Mouse (Mus musculus): ENCODE data around the gene C1qtnf6. TPM values are rescaled to one million over a fixed set of nuclear protein-coding genes. Genes with fewer than 3 reads are reported as not detected.
A peak's percentile ranks its signal among the peaks of the same experiment; 100 is the strongest.

C1qtnf6 gene
- polyA plus RNA-seq, 1 experiment from 2014 or later = 42.0 TPM

DNA sequence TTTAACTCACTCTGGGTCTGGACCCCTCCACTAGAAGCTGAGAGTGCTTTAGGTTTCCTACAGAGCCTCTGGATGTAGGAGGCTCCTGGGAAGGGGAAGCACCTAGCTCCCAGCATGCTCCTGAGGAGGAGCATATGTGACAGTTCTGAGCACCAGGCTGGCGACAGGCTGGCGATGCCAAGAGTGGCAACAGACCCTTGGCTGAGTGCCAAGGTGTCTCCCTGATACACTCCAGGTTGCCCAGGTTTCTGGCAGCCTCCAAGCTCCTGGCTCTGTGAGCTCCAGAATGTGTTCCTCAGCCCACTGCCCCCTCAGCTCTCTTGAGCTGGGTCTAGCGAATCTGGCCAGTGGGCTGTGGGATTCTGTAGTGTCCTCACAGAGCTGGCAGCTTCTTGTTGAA is 10.4 kb upstream of the C1qtnf6 start:
- no peaks in the 10 kb centered on the region for H3K9me3 ChIP-seq (ENCODE audit: control insufficient read depth, low read depth, low read length)
- 0 out of 2 replicates have a peak, but pooled peaks cover 6% of the 10 kb centered on the region for H3K4me1 ChIP-seq (ENCODE audit: control insufficient read depth, insufficient read depth, low read length)
- H3K27ac ChIP-seq (ENCODE audit: low read length) = no peak overlapping the region
- no peak overlapping the region for H3K4me3 ChIP-seq (ENCODE audit: low read depth, low read length)
- H3K36me3 ChIP-seq (ENCODE audit: control insufficient read depth, insufficient read depth, low read length) = no peaks in the 10 kb centered on the region
- H3K9ac ChIP-seq (replicated peaks; ENCODE audit: low read depth, low read length) = no peak overlapping the region; the same call in 1 of the 2 replicates
- no peak for ATAC-seq (ENCODE audit: insufficient number of reproducible peaks, insufficient read depth, low FRiP score, low read depth)
- no peaks in the 10 kb centered on the region for H3K27me3 ChIP-seq (ENCODE audit: control insufficient read depth, insufficient read depth, low read length)
- H3K4me2 ChIP-seq (replicated peaks; ENCODE audit: low read depth, low read length) = no peak overlapping the region
- 40% methylated on average over 3 of the region's 3 CpGs for WGBS

DNA sequence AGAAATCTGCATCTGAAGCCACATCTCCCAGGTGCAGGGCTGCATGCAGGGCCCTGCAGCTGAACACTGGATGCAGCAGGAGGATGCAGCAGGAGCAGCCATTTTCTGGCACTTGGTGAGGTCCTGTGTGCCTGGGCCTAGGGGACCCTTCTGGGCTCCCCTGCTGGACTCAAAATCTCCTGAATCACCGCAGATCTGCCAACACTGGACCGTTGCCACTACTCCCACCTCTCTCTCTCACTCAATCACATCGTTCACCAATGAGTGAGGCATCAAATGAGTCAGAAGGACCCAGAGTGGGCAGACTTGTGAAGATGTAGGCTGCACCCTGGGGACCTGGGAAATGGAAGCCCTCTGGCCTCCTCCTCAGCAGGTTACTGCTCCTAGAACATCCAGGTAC is 9.8 kb upstream of the C1qtnf6 start:
- no peak for ATAC-seq (ENCODE audit: insufficient number of reproducible peaks, insufficient read depth, low FRiP score, low read depth)
- Histone ChIP-seq H3K9ac (replicated peaks; ENCODE audit: low read depth, low read length) (no peak overlapping the region), H3K4me2 (replicated peaks; ENCODE audit: low read depth, low read length) (no peak overlapping the region), H3K4me3 (ENCODE audit: low read depth, low read length) (no peak overlapping the region), H3K4me1 (ENCODE audit: control insufficient read depth, insufficient read depth, low read length) (0 out of 2 replicates have a peak, but pooled peaks cover 6% of the 10 kb centered on the region), H3K27me3 (ENCODE audit: control insufficient read depth, insufficient read depth, low read length) (no peaks in the 10 kb centered on the region), H3K27ac (ENCODE audit: low read length) (no peak overlapping the region), H3K36me3 (ENCODE audit: control insufficient read depth, insufficient read depth, low read length) (no peaks in the 10 kb centered on the region), H3K9me3 (ENCODE audit: control insufficient read depth, low read depth, low read length) (no peaks in the 10 kb centered on the region)
- 78% methylated on average over 3 of the region's 3 CpGs for WGBS

DNA sequence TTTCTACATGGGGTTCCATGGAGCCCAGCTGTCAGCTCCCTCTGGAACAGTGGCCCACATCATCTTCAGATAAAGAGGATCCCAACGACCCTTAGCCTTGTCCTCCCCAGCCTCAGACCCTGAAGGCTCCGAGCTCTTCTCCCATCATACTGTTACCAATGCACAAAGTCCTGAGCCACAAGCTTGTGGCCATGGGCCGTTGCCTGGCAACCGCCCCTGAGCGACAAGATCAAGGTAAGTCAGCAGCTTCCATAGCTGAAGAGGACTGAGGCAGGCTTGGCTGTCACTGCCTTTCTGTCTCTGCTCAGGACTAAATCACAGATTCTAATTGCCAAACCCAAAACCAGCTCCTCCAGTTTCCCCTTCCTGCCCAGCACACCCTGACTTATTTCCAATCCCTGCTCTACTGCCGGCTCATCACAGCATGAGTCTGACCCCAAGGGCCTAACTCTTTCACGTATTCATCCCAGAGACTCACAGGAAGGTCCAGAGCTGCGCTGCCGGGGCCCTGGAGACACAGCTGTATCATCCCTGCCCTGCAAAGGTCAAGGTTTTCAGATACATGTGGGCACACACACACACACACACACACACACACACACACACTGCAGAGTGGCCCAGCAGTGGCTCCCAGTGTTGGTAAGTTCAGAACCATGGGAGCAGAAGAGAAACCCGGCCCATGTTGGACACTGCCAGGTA is 4.7 kb upstream of the C1qtnf6 start:
- no peak for ATAC-seq (ENCODE audit: insufficient number of reproducible peaks, insufficient read depth, low FRiP score, low read depth)
- Histone ChIP-seq H3K4me1 (ENCODE audit: control insufficient read depth, insufficient read depth, low read length) (peaks cover 8% of the 10 kb centered on the region), H3K27me3 (ENCODE audit: control insufficient read depth, insufficient read depth, low read length) (no peaks in the 10 kb centered on the region), H3K27ac (ENCODE audit: low read length) (no peak overlapping the region), H3K36me3 (ENCODE audit: control insufficient read depth, insufficient read depth, low read length) (no peaks in the 10 kb centered on the region), H3K4me3 (ENCODE audit: low read depth, low read length) (no peak overlapping the region), H3K4me2 (replicated peaks; ENCODE audit: low read depth, low read length) (no peak overlapping the region), H3K9ac (replicated peaks; ENCODE audit: low read depth, low read length) (no peak overlapping the region), H3K9me3 (ENCODE audit: control insufficient read depth, low read depth, low read length) (no peaks in the 10 kb centered on the region)
- 63% methylated on average over 10 of the region's 10 CpGs for WGBS

DNA sequence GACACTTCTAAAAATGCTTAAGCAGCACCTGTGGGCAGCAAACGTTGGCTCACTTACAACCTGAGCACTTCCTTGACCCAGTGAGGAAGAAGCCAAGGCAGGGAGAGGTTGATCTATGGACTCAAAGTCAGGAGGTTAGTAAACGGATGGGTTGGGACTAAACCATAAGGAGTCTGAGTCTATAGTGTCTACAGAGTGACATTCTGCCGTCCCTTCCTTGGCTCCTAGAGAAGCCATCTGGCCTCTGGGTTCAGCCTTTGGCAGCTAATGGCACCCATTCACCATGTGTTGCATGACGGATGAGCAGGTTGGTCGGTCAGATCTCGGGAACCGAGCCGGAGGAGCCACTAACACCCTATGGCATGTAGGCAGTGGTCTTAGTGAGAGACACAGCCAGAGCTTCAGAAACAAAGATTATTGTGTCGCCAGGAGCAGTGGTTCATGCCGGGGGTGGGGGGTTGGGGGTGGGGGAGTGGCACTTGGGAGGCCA is 2.2 kb upstream of the C1qtnf6 start:
- no peaks in the 10 kb centered on the region for H3K27me3 ChIP-seq (ENCODE audit: control insufficient read depth, insufficient read depth, low read length)
- ATAC-seq (ENCODE audit: insufficient number of reproducible peaks, insufficient read depth, low FRiP score, low read depth) = no peak

DNA sequence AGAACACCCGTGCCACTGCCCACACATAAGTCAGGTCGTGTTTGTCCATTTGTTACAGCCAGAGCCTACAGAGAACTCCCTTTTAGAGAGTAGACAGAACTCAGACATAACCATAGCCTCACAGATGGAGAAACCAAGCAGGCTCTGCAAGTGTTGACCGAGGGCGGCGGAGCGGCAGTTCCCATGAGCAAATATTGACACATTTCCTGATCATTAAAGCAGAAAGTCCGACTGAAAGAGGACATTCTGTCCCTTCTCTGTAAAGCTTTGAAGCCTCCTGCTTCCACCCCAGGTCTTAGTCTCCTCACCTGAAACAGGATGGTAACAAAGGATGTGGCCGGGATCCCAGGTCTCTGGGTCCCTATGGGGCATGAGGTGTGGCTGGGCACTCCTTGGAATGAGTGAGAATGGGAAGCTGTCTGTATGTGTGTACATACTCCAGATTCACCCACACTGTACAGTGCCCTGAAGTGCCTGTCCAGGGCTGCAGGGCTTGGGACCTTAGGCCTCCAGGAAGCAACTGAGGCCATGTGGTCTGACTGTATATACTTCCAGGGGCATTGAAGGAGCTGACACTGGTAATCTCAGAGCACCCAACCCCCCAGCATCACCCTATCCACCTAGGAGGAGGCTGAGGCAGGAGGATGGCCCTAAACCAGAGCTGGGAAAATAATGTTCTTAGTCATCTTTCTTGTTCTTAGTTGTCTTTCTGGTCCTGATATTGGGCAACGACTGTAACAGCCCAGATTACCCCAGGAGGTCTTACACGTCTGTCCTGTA is 1.5 kb upstream of the C1qtnf6 start:
- H3K9ac ChIP-seq (replicated peaks; ENCODE audit: low read depth, low read length) = no peak overlapping the region
- WGBS = 62% methylated on average over 10 of the region's 10 CpGs
- no peak overlapping the region for H3K4me3 ChIP-seq (ENCODE audit: low read depth, low read length)
- peak; percentile 7; the same call in 1 of the 2 replicates for ATAC-seq (ENCODE audit: insufficient number of reproducible peaks, insufficient read depth, low FRiP score, low read depth)
- H3K4me2 ChIP-seq (replicated peaks; ENCODE audit: low read depth, low read length) = no peak overlapping the region
- no peaks in the 10 kb centered on the region for H3K27me3 ChIP-seq (ENCODE audit: control insufficient read depth, insufficient read depth, low read length)
- peaks cover 27% of the 10 kb centered on the region for H3K4me1 ChIP-seq (ENCODE audit: control insufficient read depth, insufficient read depth, low read length)
- H3K9me3 ChIP-seq (ENCODE audit: control insufficient read depth, low read depth, low read length) = no peaks in the 10 kb centered on the region
- H3K36me3 ChIP-seq (ENCODE audit: control insufficient read depth, insufficient read depth, low read length) = no peaks in the 10 kb centered on the region
- peak overlapping the region; percentile 87 for H3K27ac ChIP-seq (ENCODE audit: low read length)

More for the DNA sequence above, 2.2 kb upstream of the C1qtnf6 start:
- Histone ChIP-seq H3K9me3 (ENCODE audit: control insufficient read depth, low read depth, low read length) (no peaks in the 10 kb centered on the region), H3K36me3 (ENCODE audit: control insufficient read depth, insufficient read depth, low read length) (no peaks in the 10 kb centered on the region), H3K4me1 (ENCODE audit: control insufficient read depth, insufficient read depth, low read length) (peaks cover 24% of the 10 kb centered on the region), H3K4me3 (ENCODE audit: low read depth, low read length) (no peak overlapping the region), H3K9ac (replicated peaks; ENCODE audit: low read depth, low read length) (no peak overlapping the region), H3K27ac (ENCODE audit: low read length) (peak overlapping the region; percentile 87; the same call in 1 of the 2 replicates), H3K4me2 (replicated peaks; ENCODE audit: low read depth, low read length) (no peak overlapping the region)
- WGBS = 67% methylated on average over 10 of the region's 10 CpGs

DNA sequence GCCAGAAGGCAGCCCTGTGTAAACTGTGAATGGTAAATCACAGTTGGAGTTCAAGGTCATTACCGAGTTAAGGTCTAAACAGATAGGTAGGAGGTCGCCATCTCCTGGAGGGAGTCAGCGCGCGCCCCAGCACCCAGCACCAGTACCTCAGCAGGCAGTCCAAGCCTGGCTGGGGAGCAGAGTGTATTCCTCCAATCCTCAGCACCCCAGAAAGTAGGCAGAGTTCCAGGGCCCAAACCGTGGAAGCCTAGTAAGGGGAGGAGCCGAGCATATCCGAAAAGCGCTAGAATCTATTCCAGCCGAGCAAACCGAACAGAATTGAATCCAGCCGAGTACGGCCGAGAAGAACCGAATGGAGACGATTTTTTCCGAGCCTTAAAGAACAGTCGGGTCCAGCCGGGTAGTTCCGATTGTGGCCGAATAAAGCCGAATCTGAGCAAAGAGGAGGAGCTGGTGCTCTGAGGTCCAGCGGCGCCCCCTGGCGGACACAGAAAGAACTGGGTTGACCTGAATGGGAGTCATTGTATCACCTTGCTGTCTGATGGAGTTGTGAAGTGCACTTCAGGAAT is 769 bp upstream of the C1qtnf6 start:
- peak; percentile 81 for ATAC-seq (ENCODE audit: insufficient number of reproducible peaks, insufficient read depth, low FRiP score, low read depth)
- H3K4me2 ChIP-seq (replicated peaks; ENCODE audit: low read depth, low read length) = peak overlapping the region; percentile 32
- H3K4me3 ChIP-seq (ENCODE audit: low read depth, low read length) = peak overlapping the region; percentile 10
- H3K36me3 ChIP-seq (ENCODE audit: control insufficient read depth, insufficient read depth, low read length) = no peaks in the 10 kb centered on the region
- no peak overlapping the region for H3K9ac ChIP-seq (replicated peaks; ENCODE audit: low read depth, low read length)
- peaks cover 27% of the 10 kb centered on the region for H3K4me1 ChIP-seq (ENCODE audit: control insufficient read depth, insufficient read depth, low read length)
- no peaks in the 10 kb centered on the region for H3K9me3 ChIP-seq (ENCODE audit: control insufficient read depth, low read depth, low read length)
- under 1% methylated on average over 25 of the region's 25 CpGs for WGBS
- H3K27me3 ChIP-seq (ENCODE audit: control insufficient read depth, insufficient read depth, low read length) = no peaks in the 10 kb centered on the region
- peak overlapping the region; percentile 87 for H3K27ac ChIP-seq (ENCODE audit: low read length)

DNA sequence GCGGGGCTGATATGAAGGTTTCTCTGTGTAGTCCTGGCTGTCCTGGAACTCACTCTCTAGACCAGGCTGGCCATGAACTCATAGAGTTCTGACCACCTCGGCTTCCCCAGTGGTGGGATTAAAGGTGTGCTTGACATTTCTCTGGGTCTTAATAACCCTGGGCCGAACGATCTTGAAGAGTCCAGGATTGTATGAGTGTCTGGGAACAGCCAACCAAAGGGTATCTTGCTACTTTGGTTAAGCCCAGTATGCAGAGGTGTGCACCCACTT is 170 bp upstream of the C1qtnf6 start:
- Histone ChIP-seq H3K4me1 (ENCODE audit: control insufficient read depth, insufficient read depth, low read length) (peaks cover 27% of the 10 kb centered on the region), H3K27ac (ENCODE audit: low read length) (peak overlapping the region; percentile 87), H3K36me3 (ENCODE audit: control insufficient read depth, insufficient read depth, low read length) (no peaks in the 10 kb centered on the region), H3K9ac (replicated peaks; ENCODE audit: low read depth, low read length) (no peak overlapping the region), H3K27me3 (ENCODE audit: control insufficient read depth, insufficient read depth, low read length) (no peaks in the 10 kb centered on the region), H3K4me2 (replicated peaks; ENCODE audit: low read depth, low read length) (peak overlapping the region; percentile 32), H3K9me3 (ENCODE audit: control insufficient read depth, low read depth, low read length) (no peaks in the 10 kb centered on the region), H3K4me3 (ENCODE audit: low read depth, low read length) (peak overlapping the region; percentile 10)
- ATAC-seq (ENCODE audit: insufficient number of reproducible peaks, insufficient read depth, low FRiP score, low read depth) = no peak
- 71% methylated on average over 4 of the region's 4 CpGs for WGBS

DNA sequence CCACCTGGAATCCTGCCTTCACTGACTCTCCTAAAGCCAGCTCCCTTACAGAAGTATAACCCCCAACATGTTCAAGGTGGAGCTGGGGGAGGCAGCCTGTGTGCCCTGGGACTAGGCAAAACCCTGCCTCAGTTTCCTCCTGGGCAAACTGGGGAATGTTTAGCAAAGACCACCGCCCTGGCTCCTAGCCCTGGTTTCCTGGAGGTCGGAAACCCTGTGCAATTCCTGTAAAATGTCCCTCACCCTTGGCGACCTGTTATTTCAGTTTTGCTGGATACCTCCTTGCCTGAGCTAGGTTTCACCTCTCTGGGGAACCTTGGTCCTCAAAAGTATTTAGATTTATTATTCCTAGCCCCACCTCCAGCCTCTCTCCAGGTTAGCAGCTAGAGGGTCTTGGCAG is 1.1 kb downstream of the C1qtnf6 start:
- Histone ChIP-seq H3K36me3 (ENCODE audit: control insufficient read depth, insufficient read depth, low read length) (no peaks in the 10 kb centered on the region), H3K9ac (replicated peaks; ENCODE audit: low read depth, low read length) (no peak overlapping the region), H3K4me1 (ENCODE audit: control insufficient read depth, insufficient read depth, low read length) (peaks cover 27% of the 10 kb centered on the region), H3K4me2 (replicated peaks; ENCODE audit: low read depth, low read length) (peak overlapping the region; percentile 79; the same call in 1 of the 2 replicates), H3K27me3 (ENCODE audit: control insufficient read depth, insufficient read depth, low read length) (no peaks in the 10 kb centered on the region), H3K9me3 (ENCODE audit: control insufficient read depth, low read depth, low read length) (no peaks in the 10 kb centered on the region), H3K27ac (ENCODE audit: low read length) (peak overlapping the region; percentile 91; the same call in 1 of the 2 replicates), H3K4me3 (ENCODE audit: low read depth, low read length) (no peak overlapping the region)
- 75% methylated on average over 3 of the region's 3 CpGs for WGBS
- no peak for ATAC-seq (ENCODE audit: insufficient number of reproducible peaks, insufficient read depth, low FRiP score, low read depth)

Data from stomach, embryonic 14.5 days (tissue).